Mouse (Mus musculus) erythroblast, adult 5-6 weeks (primary cell): ENCODE data around the gene Klrg1. TPM values are rescaled to one million over a fixed set of nuclear protein-coding genes. Genes with fewer than 3 reads are reported as not detected.

Experiments
- ATAC-seq: replicated peaks from 2 replicates; pipeline ENCODE4 v1.8.0; 2016; ENCODE audit warnings: moderate number of reproducible peaks, mild to moderate bottlenecking, moderate TSS enrichment, inconsistent platforms; ENCODE audit not compliant: poor library complexity, low FRiP score, severe bottlenecking
- total RNA-seq, 2 experiments: library from RNA; stranded (forward) in 1 of 2; stranded (reverse) in 1 of 2; fragments of 150-400 nt in 1 of 2; fragments of 200-764, 138-1000 nt in 1 of 2; gene quantifications; 2 replicates each; pipeline versions ENCODE4 v1.2.3 to v1.2.4; 2015 to 2017; ENCODE audit warnings: low replicate concordance in 2 of 2

The Klrg1 gene
- total RNA-seq, 2 experiments from 2014 or later, result 0.77 TPM; not detected in 1

DNA sequence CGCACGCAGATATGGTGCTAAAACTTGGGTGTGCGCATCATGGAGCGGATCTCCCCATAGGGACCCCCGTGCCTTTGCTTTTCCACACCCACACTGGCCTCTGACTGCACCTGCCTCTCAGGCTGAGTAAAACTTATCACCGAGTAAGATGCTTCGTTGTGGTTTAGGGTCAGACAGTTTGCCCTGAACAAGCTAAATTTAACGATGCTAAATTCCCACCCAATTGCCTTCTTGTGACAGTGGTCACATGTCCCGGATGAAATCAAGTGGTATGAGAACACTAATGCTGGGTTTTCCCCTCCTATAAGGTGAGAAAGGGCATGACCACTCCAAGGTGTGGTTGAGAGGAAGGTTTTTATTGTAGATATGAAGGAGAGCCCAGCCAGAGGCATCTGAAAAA, 11.1 kb upstream of the Klrg1 start:
- no peak for ATAC-seq

DNA sequence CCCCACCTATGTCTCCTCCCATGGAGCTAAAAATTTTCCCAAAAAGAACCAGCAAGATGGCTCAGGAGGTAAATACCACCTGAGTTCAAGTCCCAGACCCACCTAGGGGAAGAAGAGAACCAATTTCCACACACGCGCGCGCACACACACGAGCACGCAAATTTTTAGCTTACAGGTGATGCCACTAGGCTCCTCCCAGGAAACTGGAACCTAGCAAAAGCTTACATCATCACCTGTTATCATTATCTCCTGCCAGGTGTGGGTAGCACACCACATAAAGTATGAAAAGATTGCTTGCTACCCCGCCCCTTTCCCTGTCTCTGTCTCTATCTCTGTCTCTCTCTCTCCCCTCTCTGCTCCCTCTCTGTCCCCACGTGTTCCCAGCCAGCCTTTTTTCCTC, 10.4 kb upstream of the Klrg1 start:
- ATAC-seq, result no peak

DNA sequence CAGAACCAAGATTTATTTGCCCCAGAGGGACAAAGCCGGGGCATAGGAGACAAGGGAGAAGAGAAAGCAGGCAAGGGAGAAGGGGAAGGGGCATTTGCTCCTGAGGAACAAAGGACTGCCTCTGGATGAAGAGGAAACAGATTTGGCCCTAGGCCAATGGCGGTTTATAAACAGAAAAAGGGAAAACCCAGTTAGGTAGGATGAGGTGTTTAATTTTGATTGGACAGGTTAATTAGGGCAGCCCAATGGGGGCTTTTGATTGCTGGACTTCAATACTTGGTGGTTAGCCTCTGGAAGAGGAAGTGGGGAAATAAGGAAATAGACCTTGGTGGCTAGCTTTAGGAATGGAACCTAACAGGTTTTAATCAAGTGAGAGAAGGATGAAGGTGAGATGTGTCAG, 9.5 kb upstream of the Klrg1 start:
- ATAC-seq, result no peak

DNA sequence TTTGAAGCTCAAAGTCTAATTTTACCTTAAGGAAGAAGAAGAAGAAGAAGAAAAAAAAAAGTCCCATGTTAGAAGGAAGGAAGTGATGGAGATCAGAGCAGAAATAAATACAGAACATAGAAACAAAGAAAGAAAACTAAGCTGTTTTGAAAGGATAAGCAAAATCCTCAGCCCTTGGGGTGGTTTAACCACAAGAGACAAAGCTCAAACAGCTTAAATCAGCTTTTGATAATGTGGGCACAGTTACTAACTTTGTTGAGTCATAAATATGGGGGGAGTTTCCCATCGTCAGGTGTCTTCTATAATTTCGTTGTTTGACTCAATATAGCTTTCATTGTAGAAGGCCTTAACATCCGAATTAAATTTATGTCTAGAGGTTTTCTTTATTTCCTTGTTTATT, 9.1 kb upstream of the Klrg1 start:
- no peak for ATAC-seq

DNA sequence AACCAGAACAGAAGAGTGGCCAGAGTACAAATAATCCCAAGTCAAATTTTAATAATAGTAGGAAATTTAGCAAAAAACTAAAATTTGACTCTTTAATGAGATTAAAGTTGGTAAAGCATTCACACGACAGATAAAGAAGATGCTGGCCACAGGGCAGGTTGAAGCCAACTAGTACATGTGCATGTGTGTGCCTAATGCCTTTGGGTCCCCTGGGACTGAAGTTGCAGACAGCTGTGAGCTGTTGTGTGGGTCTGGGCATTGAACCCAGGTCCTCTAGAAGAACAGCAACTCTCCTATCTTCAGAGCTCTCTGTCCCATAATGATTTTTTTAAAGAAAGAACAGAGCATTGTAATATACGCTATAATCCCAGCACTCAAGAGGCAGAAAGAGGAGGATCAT, 8.6 kb upstream of the Klrg1 start:
- no peak for ATAC-seq

DNA sequence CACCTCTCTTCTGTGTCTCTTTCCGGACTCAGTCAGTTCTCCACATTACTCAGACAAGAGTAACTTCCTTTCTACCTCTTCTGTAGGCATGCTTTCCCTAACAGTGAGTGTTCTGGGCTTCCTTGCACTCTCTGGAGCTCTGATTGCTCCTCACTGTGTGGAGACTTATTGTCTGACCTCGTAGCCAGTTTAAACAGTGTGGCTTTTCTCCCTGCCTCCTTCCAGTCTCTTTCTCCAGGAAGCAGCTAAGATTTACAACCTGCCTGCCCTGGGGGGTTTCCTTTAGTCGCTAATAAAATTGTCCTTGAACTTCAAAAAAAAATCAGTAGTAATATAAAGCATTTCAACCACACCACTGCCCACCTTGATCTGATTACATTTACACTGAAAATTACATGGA, 7.6 kb upstream of the Klrg1 start:
- no peak for ATAC-seq

DNA sequence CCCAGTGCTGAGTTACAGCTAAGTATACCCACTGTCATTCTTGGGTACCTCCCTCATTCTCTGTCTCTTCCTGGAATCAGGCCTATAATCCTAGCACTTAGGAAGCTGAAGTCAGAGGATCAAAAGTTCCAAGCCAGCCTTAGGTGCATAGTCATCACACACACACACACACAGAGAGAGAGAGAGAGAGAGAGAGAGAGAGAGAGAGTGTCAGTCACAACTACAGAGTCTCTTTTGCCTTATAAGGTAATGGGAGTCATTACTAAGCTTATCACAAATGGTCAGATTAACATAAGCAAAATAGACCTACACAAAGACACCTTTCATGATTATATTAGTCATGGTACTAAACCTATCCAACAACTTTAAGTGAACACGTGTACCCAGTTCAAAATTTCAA, 6.6 kb upstream of the Klrg1 start:
- ATAC-seq, result no peak

DNA sequence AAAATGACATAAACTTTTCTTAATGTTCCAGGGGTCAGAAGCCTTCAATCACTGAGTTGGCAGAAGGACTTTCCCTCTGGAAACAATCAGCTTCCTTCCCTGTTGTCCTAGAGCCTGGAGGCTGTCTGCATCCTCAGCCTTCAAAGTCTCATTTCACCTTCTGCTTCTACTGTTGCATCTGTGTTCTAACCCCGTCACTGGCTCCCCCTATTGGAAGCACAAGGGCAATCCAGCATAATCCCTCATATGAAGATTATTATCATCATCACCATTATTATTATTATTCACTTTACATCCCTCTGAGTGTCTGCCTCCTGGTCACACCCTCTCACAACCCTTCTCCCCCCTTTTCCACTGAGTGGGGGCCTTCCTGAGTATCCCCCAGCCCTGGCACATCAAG, 5.6 kb upstream of the Klrg1 start:
- no peak for ATAC-seq

DNA sequence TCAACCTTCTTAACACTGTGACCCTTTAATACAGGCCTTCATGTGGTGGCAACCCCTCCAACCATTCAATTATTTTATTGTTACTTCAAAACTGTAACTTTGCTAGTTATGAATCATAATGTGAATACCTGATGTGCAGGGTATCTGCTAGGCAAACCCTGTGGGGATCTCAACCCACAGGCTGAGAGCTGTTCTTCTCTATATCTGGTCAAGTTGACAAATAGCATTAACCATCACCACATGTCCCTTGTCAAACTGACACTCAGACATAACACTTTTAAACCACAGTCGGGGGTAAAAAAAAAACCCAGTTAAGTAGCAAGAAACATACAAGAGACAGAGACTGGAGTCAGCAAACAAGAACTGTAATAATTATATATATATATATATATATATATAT, 2.1 kb upstream of the Klrg1 start:
- ATAC-seq, result no peak

DNA sequence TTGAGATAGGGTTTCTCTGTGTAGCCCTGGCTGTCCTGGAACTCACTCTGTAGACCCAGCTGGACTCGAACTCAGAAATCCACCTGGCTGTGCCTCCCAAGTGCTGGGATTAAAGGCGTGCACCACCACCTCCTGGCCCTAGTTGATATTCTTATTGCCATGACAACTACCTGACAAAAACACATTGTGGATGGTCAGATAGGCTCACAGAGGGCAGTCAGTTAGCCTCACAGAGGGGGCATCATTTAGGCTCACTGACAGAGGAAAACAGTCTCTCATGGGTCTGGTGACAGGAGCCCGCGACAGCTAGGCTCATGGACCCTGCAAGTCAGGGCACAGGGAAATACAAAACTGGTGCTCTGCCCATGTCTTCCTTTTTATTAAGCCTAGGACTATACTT, 1.6 kb upstream of the Klrg1 start:
- no peak for ATAC-seq

DNA sequence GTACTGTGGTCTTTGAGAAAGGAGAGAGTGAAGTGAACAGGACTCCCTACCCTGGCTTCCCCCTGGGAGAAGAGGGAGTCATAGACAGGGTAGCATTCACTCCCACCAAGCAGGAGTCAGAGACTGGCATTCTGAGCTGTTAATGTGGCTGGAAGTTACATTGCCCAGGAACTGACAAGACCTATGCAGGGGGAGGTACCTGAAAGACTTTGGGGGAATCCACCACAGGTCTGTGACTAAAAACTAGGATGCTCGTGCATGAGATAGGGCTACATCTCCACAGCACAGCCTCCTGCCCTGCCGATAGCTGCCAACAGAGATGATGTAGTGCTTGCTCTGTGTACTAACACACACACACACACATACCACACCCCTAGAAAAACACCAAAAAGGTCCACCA, 747 bp upstream of the Klrg1 start:
- ATAC-seq, result no peak

DNA sequence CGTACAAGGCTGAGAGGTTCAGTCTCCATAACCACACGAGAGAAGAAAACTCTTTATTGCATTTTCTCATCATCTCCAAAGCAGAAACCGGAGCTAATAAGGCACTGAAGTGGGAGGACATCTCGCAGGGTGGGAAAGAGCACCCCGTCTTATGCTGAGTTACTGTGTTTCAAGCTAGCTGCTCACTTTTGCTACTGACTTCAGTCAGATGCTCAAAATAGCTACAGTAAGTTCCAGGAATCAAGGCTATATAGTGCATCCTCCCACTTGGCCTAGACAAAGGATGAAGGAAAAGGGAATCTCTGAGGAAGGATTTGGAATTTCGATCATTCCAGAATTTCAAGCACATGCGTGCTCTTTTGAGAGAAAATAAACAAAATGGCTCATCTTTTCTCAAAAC, 6.1 kb downstream of the Klrg1 start:
- no peak for ATAC-seq

DNA sequence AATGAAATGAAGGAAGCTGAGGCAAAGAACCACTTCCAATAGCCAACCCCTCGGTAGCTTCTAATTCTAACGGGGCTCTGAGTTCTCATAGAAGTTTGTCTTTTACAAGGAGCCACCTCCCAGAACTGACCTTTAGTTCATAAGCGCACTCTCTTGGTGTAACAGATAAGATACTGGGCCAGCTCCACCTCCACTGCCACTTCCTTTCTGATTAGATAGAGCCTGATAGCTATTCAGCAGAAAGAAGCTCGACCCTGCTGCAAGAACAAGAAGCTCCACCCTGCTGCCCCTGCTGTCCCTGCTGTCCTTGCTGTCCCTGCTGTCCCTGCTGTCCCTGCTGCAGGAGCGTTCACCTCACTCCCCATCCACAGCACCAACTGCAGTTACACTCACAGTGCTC, 8.1 kb downstream of the Klrg1 start:
- ATAC-seq, result no peak

DNA sequence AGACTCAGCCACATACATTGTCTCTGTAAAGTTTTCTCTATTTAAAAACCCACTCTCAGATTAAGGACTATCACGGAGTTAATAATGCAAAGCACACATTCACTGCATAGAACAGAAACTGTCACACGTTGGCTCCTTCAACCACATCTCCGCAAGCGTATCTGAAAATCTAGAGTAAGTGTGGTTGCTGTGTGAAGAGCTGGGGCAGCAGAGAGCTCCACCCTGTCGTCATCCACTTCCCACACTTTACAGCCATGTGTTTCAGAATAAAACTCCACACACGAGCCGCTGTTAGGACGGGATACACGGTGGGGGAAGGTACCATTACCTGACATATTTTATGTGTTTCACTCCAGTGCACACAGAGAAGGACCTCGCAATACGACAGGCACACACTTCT, 12.5 kb downstream of the Klrg1 start:
- no peak for ATAC-seq

DNA sequence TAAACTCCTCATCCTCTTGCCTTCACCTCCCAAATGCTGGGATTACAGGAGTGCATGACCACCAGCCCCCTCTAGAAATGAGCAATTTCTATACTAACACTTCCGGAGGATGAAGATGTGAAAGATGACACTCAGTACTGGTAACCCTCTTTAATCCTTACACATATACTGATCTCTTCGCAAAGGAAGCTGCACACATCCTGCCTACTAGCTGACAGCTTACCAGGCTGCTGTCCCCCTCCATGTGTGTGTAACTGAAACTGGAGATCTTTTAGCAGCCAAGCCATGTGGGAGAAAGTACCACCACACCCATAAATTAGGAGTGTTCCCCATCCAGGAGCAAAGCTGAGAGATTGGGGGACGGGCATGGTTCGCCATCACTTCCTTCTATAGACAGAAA, 13.5 kb downstream of the Klrg1 start:
- ATAC-seq, result no peak

DNA sequence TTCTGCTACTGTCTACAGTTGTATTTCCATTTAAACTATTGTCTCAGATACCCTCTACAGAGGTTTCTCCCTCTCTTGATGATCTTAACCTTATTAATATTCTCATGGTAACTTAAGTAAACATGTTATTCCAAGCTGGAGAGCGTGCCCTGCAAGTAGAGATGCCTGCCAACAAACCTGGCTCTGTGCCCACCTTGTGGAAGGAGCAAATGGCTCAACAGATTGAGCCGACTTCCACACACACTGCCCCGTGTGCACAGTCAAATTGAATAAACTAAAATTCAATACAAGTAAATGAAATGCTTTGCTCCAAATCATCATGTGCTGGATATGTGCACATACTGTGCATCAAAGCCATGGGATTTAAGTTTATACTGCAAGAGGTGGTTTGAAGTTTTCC, 14.1 kb downstream of the Klrg1 start:
- no peak for ATAC-seq

DNA sequence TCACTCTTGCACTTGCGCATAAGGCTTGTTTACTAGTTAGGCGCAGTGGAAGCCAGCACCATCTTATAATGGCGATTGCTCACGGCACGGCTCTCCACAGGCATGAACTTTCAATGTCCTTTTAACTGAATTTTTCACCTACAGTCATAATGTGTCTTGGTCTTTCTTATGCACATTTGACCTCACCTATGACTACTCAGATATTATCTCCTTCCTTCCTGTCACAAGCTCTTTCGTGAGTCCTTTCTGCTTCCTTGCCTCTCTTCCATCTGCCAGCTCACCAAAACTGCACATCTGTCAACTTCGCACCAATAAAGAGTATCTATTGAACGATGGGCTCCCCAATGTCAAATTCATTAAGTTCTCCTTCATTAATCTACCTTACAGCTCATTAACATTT, 20.1 kb downstream of the Klrg1 start:
- ATAC-seq, result no peak

DNA sequence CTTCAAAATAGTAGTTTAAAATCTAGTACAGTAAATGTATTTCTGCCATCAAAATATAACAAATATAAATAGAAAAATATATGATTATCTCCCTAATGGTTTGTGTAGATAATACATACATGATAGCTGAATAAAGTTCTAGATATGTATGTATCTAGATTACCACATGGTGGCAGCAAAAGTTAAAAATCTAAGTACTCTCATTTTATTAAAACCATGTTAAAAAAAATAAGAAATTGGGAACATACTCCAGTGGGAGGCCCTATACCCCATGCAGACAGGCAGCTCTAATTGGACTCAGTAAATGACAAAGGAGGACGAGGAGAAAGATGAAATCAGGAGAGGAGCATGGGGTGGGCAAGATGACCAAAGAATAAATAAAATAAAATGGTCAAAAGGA, 30.5 kb downstream of the Klrg1 start:
- ATAC-seq, result no peak

DNA sequence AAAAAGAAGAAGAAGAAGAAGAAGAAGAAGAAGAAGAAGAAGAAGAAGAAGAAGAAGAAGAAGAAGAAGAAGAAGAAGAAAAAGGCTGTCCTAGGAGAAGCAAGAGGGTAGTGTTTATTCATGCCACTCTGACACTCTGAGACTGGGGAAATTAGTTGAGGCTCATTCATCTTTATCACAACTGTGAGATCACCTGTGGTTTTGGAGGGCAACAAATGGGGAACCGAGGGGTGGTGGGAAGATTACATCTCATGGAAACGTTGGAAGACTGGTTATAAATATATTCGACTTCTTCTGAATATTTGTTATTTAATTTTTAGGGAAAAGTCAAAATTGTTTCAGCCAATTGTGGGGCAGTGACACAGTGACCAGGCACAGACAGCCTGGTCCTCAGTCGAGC, 32.6 kb downstream of the Klrg1 start:
- ATAC-seq, result no peak
